Mouse (Mus musculus): ENCODE results near the gene Pias1.
"Not testable (repeated sequence)": the region's sequence is repeated elsewhere in the genome, so short reads cannot be mapped to it uniquely, and the experiment has no call there.

Pias1 gene

GRCm38 (mm10) chr9:62944063-62944462 is 43.7 kb downstream of the Pias1 start:
- DNase-seq (ENCODE audit: low read depth, low spot score), result no peak

GRCm38 (mm10) chr9:62940966-62941365 is 46.8 kb downstream of the Pias1 start:
- peak; percentile 19 for DNase-seq (ENCODE audit: low read depth, low spot score)

DNA sequence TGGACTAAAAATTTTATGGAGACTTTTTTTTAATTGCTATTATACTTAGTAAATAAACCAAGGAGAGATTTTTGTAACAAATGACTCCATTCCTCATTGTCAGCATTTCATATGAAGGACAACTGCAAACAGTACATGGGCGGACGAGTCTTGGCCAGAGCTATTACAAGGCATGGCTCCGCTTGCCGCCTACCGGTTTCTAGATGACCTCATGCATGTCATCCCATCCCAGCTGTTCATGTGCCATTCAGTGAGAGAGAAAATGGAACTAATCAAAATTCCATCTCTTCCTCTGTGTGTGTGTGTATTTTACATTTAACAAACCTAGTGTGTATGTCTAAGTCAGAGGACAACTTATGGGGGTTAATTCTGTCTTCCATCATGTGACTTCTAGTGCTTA is 51.9 kb downstream of the Pias1 start:
- no peak for DNase-seq (ENCODE audit: low read depth, low spot score)

DNA sequence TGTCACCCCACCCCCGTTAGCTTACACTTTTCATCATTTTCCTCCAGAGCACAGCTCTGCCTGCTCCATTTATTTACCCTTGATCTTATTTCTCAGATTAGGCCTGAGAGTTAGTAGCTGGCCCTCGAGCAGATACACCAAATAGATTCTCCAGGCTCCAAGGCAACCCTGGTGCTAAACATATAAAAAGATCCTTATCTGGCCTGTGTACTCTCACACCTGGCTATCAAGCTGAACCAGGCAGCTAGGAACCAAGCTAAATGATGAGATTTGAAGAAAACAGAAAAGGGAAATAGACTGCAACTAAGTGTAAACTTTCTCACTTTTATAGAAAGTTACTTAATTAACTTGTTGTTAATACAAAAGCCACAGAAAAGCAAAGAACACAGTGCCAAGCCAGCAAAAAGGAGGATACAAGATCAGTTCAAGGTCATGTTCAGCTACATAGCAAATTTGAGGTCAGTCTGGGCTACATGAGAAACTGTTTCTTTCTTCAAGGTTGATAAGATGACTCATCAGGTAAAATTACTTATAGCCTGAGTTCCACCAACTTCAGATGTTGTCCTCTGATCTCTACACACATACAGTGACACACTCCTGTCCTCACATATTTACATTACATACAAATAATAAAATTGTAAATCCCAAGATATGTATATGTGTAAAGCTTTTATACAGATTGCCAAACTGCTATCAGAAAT is 52.9 kb downstream of the Pias1 start:
- DNase-seq (ENCODE audit: low read depth, low spot score), result no peak

- DNase-seq (ENCODE audit: low read depth, low spot score), result no peak
Measured at GRCm38 (mm10) chr9:62932575-62933339, 55.0 kb downstream of the Pias1 start.

DNA sequence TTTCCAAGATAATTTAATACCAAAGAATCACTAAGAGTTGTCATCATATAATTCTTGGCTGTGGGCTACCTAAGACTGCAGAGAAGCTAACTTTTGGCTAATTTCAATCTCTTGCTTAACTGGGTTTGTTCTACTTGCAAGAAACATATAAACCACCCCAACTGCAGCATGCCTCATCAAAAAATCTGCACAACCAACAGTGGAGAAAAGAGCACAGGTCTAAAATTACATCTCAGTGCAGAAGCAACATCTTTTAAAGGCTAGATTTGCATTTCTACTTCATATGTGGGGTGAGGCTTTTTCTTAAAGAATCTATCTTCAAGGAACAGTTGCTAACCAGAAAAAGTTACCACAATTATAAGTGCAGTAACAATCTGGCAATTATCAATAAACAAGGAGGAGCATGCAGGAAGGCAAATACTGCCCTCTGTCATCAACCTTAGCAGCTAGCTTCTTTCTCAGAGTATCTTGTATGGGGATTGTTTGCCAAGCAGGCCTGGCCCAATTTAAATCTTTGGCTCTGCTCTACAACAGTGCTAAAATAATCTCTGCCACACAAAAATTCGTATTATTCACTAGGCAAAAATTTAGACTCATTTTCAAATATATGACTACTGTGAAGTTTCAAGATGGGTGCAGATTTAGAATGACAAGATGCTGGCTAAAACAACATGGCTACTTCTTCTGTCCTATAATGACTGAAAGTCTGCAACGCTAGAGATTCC is 62.7 kb downstream of the Pias1 start:
- DNase-seq (ENCODE audit: low read depth, low spot score), result no peak

DNA sequence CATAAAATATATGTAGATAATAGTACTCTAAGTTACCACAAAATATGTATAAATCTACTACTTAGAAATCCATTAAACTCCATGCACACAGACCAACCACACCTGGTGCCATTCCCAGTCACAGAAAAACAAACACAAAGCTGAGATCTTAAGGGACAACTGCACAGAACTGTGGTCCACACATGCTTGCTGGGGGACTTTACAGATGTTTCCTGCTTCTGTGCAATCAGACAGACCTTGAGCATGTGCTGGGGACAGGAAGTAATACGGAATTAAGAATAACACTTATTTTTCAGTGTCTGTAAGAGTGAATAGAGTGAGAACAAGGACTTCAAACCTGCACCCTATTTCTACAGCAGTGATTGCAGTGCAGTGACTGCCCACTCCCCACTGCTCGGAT is 66.8 kb downstream of the Pias1 start:
- DNase-seq (ENCODE audit: low read depth, low spot score), result no peak

DNA sequence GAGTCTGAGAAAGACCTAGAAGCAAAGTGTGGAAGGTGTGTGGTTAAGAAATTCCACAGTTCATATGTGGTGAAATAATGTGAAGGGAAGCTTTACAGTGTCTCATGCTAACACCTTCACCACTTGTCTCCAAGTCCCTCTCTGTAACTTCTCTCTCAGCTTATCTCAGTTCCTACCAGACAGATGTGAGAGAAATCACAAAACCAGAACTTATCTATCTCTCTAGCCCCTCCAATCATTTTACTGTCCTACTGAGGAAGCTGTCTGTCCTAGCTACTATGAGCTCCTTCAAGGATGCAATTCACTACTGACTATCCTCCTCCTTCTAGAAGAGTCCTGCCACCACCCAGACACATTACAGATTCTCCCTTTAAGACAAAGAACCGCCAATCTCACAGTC is 70.7 kb downstream of the Pias1 start:
- no peak for DNase-seq (ENCODE audit: low read depth, low spot score)

DNA sequence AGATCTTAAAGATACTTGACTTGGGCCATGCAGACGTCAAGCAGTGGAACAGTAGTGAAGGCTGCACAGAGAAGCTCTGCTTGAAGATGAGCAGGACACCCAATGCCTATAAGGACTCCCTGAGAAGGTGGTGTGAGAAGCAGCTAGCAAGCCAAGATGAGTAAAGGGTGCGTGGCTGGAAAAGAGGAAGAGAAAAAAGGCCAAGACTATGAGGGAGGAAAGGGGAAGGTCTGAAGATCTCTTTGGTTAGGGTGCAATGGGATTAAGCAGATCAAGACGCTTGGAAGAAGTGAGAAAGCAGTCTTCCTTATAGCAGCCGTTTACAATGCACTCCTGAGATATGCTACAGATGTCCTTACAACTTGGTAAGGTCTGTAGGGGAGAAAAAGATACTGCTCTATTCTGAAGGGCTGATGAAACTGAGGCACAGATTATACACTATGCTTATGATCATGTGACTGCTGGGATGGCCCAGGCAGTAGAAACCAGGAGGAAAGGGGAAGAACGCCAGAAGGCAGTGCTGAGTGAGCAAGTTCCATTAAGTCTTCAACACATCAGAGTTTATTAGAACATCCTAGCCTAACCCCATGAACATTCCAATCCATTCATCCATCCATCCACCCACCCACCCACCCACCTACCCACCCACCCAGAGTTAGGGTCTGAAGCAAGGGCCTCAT is 74.2 kb downstream of the Pias1 start:
- DNase-seq (ENCODE audit: low read depth, low spot score), result no peak

DNA sequence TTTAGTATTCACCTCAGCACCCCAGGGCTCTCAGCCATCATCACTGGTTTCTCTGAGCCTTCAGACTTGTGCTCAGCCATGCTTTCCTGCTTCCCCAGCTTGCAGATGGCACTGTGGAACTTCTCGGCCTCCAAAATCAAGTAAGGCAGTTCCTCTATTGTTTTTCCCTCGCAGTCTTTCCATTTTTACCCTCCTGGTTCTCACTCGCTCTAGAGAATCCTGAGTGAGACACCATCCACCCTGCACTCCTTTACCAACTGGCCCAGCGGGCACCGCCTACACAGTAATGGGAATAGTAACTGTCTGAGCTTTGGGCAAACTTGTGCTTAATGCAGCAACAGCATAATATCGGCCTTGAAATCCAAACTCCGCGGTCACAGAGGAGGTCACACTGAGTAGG is 82.7 kb downstream of the Pias1 start:
- DNase-seq (ENCODE audit: low read depth, low spot score), result no peak

- no peak for DNase-seq (ENCODE audit: low read depth, low spot score)
Measured at GRCm38 (mm10) chr9:62903841-62904240, 83.9 kb downstream of the Pias1 start.

- DNase-seq (ENCODE audit: low read depth, low spot score), result peak; percentile 50
Measured at GRCm38 (mm10) chr9:62901736-62902135, 86.0 kb downstream of the Pias1 start.

DNA sequence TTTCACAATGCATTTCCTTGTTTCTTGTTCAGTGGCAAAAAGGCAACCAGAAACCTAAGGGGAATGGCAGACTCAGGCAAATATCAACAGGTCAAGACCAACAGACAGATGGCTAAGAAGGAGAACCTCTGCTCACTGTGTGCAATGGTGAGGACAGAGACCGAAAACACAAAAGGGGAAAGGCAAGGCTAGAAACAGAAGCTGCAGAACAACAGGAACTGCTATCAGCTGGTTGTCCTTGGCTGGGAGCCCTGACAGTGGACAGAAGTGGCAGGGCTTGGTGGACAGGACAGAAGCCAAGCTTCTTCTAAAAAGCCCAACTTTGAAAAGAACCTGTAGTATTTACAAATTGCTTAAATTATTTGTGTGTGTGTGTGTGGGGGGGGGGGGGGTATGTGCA is 93.2 kb downstream of the Pias1 start:
- DNase-seq (ENCODE audit: low read depth, low spot score), result no peak

GRCm38 (mm10) chr9:62881871-62882270 is 105.9 kb downstream of the Pias1 start:
- DNase-seq (ENCODE audit: low read depth, low spot score), result no peak

DNA sequence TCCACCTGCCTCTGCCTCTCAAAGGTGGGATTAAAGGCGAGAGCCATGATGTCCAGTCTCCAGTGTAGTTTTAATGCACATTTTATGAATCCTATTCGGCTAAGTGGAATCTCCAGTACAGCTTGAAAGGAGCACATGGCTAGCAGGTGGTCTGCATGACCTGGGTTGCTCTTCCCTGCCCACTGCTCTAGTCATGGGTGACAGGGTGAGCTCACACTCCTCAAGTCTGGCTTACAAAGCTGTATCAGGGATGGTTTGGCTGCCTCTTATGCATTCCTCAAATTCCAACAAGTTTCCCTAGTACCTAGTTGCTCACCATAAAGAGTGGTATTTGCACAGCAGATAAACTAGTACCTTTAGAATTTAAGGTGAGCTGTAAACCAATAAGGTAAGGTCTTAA is 109.9 kb downstream of the Pias1 start:
- DNase-seq (ENCODE audit: low read depth, low spot score), result no peak

DNA sequence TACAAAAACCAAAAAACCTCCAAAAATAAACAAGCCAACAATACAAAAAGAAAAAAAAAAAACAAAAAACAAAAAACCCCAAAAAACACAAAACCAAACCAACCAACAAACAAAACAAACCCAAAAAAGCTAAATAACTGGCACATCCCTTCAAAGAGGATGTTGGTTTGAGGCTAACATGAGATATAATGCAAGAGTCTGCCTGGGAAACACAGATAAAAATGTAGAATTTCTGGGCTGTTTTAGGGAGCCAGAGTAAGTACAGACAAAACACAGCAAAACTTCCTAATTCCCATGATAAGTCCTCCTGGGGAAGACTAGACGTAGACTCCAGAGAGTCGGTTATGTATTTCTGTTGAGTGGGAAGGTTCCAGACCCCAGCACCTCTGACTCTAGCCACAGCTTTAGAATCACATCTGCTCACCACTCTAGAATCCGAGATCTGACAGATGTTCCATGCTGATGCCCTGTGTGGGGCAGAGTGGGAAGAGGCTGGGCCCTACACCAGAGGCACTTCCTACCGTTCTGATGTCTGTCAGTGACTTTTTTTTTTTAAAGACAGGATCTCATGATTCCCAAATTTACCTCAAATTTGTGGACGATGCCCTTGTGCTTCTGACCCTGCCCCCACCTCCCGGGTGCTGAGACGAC is 110.6 kb downstream of the Pias1 start:
- DNase-seq (ENCODE audit: low read depth, low spot score), result no peak

GRCm38 (mm10) chr9:62870728-62871127 is 117.0 kb downstream of the Pias1 start:
- no peak for DNase-seq (ENCODE audit: low read depth, low spot score)

DNA sequence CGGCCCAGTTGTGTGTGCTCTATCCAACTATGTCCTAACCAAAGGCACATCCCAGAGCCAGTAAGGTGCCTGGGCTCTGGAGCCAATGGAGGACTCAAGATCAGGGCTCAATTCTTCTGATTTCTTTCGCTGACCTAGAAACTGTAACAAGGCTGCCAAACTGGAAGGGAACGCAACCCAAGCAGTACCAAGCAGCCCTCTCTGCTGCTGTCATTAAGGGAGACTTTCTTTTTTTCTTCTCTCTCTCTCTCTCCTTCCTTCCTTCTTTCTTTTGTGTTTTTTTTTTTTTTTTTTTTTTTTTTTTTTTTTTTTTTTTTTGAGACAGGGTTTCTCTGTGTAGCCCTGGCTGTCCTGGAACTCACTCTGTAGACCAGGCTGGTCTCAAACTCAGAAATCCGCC is 118.5 kb downstream of the Pias1 start:
- not testable (repeated sequence) for DNase-seq (ENCODE audit: low read depth, low spot score)

DNA sequence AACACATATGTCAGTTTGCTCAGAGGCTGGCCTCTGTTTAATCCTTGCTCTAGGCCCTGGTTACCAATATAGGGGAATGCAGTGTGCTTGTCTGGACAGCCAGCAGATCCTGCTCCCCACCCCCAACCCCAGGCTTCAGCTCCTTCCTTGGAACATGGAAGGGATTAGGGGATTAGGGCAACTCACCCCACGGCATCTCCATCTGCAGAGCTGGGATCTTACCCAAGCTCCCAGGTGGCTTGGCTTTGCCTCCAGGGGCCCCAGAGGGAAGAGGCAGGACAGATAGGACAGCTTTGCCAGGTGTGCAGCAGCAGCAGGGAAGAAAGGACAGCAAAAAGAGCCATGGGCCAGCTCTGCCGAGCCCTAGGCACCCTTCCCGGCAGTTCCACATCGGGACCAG is 126.9 kb downstream of the Pias1 start:
- no peak for DNase-seq (ENCODE audit: low read depth, low spot score)

DNA sequence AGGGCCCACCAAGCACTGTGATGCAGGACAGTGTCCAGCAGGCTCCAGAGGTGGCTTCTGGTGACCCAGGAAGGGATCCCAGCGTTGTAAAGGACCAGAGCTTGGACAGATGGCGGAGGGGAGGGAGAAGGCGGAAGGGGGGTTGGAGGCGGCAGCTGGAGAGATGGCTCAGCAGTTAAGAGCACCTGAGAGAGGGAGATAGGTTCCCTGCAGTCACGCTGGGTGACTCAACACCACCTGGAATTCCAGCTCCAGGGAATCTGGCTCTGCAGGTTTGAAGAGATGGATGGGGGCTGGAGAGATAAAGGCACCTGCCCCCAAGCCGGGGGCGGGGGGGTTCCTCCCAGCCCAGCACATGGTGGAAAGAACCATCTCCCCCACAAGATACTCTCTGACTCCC is 127.6 kb downstream of the Pias1 start:
- DNase-seq (ENCODE audit: low read depth, low spot score), result not testable (repeated sequence)

DNA sequence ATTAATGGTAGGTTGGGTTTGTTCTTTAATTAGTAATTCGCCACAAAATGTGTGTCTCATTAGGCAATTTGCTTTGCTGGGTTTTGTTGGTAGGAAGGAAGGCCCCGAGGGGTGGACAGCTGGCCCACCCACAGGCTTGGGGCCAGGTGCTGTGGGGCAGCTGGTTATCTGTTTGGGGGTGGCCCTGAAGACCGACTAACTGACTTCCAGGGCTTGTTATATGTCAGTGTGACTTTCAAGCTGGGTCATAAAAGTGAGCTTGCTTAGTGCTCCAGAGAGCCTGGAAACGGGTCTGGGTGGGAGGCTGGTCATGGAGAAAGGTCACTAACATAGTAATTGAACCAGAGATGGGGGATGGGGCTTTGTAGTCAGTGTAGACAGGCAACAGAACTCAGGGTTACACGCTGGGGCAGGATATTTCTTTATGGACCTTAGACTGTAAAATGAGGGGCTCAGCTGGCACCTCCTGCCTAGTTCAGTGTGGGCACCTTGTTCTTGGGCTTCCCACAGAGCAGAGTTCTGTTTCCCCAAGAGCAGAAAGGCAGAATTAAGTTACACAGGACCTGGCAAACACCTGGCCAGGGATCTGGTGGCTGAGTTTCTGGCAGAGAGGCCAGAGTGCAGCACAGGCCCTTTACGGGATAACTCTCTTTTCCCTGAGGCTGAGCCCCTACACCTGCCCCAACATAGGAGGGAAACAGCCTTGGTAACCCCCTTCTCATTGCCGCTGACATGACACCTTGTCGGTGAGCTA is 129.3 kb downstream of the Pias1 start:
- DNase-seq (ENCODE audit: low read depth, low spot score), result no peak

Data from ES-CJ7 (cell line).